Mouse (Mus musculus): ENCODE results near the gene Ttyh1.

DNA sequence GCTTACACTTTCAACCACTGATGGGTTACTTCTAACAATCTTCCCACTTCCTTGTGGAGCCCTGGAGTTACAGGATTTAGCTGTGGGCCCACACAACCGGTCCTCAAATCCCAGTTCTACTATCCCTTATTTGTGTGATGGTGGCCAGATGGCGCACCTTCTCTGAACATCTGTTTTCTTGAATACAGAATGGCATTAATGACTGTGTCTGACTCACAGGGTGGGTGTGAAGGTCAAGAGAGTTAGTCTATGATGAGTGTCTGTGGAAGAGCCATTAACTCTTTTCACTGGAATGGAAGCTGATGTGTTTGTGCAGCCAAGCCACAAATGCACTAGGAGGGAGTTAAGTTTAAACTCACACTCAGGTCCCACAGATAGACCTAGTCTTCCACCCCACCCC lies 20.9 kb upstream of the Ttyh1 start:
- no peak for TF ChIP-seq POLR2A (IDR thresholded peaks at IDR 0.05; ENCODE audit: borderline replicate concordance, control insufficient read depth, low read depth, low read length)
- no peak for TF ChIP-seq CTCF (IDR thresholded peaks at IDR 0.05; ENCODE audit: control insufficient read depth, insufficient read depth, low read length)

Data from bone marrow, adult 2 months (tissue).